Mouse (Mus musculus) layer of hippocampus, postnatal 36 days (tissue): Measurements from ENCODE around the gene A830018L16Rik. TPM values are rescaled to one million over a fixed set of nuclear protein-coding genes. Genes with fewer than 3 reads are reported as not detected.

Experiments used
- DNase-seq, 2 experiments: peaks; one replicate each; pipeline ENCODE4 v3.0.0; 2022
- total RNA-seq, 2 experiments: library from RNA; stranded (reverse); gene quantifications; 2 replicates each; pipeline ENCODE4 v1.2.3; 2021

A830018L16Rik gene
- total RNA-seq, 2 experiments from 2014 or later = 113 to 121 TPM

DNA sequence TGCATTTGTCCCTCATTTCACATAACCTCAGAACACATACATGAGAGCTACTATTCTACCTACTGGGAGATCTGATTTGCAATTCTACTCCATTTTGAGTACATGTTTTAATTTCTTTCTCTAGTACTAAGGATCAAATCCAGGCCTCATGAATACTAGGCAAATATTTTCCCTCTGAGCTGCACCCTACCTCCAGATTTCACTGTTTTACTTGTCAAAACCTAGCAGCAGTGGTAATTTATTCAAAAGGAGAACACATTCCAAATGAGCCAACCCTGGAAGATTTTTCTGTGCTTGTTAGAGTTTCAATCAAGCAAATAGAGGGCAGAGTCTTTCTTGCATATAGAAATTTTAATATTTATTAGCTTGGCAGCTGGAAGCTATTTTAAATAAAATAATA, 238.9 kb downstream of the A830018L16Rik start:
- DNase-seq = no peak

DNA sequence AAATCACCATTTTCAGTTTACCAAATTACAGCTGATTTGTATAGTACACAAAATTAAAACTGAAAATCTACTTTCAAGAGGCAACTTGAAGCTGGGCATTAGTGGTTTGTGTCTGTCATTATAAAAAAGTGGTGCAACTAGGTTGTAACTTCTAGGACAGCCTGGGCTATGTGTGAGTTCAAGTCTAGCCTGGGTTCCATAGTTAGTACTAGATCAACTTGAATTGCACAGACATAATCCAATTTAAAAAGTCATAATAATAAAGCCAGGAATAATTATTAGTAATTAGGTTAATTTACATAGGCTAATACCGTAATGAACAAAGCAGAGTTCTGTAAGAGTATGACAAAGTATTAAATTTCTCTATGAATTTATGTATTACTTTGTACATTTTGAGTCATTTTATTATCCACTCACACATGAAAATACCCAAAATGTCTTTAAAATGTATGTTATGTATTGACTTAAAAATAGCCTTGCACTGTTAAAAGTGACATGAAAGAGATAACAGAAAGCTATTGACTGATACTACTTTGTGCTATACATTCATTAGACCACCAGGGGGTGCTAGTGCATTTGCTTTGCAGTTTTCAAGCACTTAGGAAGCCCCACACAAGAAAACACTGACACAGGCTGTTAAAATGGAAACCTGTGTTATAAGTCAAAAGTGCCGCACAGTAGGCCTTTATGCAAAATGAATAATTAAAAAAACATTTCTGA, 243.6 kb downstream of the A830018L16Rik start:
- no peak for DNase-seq

DNA sequence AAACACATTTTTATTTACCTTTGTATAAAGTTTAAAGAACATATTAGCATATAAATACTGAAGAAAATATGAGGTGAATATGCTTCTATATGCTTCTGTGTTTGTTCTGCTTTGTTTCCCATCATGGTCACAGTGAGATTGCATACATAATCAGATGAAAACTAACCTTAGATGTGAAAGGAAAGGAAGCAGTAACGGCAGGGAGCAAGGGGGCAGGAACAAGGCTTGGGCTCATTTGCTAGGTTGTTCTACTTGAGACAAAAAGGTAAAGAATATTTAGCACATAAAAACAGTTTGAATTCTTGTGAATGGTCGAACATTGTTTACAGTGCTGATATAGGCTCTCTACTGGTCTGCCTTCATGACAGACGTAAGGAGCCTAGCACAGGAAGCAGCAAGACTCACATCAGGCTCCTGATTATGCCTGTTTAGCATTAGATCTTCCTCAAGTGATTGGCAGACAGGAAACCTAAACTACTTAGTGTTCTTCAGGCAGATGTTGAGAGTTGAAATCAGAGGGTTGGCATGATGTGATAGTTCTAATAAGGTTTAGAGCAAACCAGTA, 244.2 kb downstream of the A830018L16Rik start:
- no peak for DNase-seq

DNA sequence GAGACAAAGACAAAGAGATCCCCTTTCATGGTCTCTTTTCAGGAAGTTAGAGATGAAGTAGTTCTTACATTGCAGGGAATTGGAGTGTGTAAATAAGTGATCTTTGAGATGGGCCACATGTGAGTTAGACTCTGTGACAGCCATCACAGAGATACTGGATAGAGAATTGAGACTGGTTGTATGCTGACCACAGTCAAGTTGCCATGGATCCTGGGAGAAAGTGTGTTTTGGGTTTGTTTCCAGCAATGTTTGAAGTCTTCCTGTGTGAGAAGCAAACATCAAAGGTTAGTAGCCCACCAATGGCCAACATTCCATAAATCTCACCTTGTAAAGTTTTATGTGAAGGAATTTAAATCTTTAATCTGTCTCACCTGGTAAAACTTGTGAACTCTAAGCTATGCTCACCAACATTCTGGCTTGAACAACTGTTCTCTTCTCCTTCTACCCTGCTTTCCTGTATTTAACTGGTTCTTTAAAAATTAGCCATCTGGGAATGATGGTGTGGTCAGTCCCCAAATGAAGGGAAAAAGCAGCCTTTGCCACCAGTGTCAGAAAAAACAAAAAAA, 330.9 kb downstream of the A830018L16Rik start:
- no peak for DNase-seq

DNA sequence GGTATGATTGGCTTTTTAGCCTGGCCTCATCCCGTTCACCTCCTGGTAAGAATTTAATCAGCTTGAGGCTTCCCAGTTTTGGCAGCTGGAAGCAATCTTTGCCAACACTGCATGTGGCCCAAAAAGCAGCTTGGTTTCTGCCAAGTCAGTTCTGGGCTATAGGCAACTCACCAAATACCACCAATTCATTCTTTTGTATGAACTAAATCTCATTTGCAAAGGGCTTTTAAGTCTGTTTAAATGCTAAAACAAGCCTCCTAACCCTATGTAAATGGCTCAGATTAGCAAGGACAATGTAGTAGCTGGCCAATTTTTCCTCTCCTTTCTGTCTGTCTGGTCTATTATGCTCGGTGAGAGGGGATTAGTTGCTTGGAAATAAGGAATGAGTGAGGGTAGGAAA, 334.5 kb downstream of the A830018L16Rik start:
- no peak for DNase-seq

DNA sequence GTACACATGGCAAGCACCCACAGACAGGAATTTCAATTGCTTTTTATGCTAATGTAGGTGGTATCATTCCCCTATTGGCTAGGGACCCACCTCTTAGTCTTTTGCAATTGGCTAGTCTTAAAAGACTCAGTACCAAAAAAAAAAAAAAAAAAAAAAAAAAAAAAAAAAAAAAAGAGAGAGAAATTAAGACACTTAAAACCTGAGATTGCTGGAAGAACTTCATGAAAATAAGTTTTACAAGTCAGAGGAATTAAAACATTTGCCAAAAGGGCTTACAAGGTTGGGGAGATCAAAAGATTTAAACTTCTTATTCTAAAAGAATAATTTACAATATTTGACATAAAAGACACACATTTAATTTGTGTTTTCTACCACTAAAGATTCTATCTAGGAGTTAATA, 336.2 kb downstream of the A830018L16Rik start:
- no peak for DNase-seq

DNA sequence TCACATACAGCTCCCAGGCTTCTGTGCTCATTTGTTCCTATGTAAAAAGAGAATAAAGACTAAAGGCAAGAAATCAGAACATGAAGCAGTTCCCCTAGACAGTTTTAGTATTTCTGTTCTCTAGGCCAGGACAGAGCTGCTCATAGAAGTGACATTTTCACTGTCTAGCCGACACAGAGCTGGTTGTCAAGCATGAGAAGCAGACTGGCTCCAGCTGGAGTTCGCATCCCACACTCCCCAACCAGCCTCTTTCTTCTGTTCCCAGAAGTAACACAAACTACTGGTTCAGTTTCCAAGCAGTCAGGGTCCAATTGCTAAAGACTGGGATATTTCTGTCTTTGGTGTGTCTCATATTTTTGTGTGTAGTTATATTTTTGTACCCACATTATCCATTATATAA, 336.7 kb downstream of the A830018L16Rik start:
- peak in 1 of 2 experiments; percentile 3 for DNase-seq

DNA sequence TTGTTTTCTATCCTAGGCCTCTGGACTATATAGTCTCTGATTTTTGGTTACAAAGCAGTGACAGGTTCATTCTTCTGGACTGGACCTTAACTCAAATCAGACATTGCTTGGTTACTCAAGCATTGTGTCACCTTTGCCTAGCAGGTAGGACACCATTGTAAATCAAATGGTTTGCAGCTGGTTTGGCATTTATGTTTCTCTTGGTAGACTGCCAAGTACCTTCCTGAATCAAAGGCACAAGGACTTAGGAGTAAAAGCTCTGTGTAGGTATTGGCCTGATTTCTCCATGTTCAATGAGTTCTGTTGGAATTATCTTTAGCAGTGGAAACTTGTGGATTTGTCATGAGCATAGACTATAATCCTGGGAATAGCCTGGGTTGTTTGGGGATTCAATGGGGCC, 338.1 kb downstream of the A830018L16Rik start:
- no peak for DNase-seq

DNA sequence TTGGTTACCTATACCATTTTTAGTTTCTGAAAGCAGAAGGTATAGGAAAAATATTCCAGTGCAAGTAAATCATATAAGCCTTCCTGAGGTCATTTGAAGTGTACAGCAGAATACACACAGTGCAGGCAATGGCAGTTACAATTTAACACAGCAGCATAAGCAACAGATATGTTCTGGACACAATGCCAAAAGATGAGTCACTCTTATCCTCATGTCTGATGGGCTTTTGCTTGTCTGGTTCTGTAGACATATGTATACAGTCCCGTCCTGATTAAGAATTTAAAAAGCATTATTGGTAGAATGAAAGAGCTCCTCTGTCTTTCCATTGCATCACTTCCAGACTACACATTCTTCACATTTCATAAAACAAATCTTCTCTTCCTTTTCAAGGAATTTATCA, 374.4 kb downstream of the A830018L16Rik start:
- no peak for DNase-seq

DNA sequence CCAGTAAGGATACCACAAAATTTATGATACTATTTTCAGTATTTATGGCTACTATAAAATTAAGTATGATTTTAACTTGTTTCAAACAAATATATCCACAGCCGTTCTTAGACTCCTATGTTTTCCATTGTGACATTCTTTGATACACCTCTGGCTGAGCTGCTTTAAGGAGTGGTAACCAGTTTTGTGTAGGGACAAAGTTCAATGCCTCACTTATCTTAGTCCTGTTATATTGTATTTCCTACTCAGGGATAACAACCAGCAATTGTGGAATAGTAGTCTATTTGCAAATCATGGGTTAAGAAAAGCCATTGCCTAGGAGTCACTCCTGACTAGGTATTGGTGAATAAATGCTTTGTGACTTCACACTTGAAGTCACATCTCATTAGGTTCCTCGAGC, 378.9 kb downstream of the A830018L16Rik start:
- no peak for DNase-seq

DNA sequence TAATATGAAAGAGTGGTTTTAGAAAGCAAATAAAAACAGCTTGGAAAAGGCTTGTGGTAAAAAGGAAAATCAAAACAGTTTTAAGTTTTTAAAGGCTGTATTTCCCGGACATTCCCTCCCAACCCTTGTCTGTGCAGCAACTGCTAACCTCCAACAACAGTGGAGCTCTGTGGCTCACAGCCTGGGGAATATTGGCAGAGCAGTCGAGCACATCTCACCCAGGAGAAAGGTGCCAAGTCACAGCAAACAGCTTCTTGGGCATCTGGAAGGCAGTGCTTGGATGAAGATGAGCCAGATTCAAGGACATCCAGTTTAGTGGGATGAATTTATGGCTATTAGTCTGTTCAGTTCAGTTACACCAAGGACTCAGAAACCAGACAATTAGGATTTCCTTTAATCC, 381.8 kb downstream of the A830018L16Rik start:
- peak in 1 of 2 experiments; percentile 7 for DNase-seq

DNA sequence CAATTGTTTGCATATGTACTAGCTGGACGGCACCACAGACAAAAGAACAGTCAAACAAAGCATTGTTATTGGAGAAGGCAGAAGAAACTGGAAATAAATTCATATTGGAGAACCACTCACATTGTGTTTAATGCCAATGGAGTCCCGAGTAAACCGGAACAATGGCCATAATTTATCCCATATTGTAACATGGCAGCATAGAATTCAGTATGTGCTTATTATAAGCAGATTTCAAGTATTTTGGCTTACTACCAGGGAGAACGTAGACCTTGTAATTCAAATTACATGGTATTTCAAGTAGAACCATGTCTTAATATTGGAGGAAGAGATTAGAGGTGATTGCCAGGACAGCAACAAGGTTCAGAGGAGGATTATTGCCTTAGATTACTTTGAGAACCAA, 458.9 kb downstream of the A830018L16Rik start:
- DNase-seq = no peak

DNA sequence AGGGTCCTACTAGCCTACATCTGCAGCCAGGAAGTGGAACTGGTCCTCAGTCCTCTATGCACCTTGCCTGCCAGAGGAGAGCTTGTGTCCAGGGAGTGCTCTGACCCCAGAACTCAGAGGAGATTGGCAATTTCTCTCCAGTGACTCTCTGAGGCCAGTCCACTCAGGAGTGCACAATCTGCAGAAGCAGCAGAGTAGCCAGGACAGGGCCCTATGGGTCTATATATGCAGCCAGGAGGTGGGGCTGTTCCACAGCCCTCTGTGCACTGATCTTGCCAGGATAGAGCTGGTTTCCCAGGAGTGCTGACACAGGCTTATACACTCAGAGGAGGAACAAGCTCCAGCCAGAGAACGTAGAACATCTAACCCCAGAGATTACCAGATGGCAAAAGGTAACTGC, 459.7 kb downstream of the A830018L16Rik start:
- DNase-seq = no peak

DNA sequence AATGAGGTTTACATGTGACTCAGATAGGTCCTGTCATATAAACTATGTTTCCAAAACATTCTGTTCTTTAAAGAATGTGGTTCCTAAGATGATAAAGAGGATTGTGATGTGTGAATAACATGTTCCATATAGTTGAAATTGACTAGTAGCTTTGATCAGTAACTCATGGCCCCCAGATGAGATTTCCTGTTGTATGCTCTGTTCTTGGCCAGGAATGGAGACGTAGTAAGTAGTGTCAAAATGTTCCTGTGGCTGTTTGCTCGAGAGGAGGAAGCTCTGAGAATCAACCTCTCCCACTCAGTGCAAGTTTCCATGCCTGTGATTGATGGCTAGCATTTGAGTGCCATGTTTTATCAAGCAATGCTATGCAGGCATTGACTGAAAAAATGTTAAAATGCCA, 467.8 kb downstream of the A830018L16Rik start:
- no peak for DNase-seq

DNA sequence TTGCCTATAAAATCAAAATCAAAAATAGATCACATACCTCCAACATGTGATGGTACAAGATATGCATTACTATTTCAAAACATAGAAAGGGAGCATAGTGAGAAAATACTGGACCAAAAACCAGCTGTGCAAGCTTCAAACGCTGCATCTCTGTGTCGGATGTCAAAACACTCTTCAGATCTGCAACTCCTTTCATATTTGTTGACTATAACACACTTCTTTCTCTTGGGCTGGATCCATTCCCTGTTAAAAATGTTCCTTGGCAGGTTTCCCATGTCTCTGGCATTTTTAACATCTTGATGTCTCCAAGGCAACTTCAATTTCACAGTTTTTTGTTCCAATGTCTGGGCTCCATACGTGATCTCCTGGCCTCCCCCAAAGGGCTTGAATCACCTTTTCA, 481.8 kb downstream of the A830018L16Rik start:
- no peak for DNase-seq

DNA sequence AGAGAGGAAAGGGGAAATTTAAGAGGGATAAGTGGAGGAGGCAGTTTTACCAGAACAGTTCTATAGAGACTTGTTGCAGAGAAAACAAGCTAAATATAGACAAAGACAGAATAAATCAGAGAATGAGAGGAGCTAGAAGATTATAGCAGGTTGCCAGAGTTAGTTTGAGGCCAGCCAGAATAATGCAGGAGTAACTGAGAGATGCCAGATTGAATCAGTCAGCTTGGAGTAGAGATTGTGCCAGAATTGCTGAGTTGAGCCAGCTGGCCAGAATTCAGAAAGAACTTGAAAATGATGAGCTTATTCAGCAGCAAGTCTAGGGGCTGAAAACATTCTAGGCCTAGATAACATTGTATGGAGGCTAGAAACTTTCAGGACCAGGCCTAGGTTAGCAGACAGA, 502.0 kb downstream of the A830018L16Rik start:
- no peak for DNase-seq

DNA sequence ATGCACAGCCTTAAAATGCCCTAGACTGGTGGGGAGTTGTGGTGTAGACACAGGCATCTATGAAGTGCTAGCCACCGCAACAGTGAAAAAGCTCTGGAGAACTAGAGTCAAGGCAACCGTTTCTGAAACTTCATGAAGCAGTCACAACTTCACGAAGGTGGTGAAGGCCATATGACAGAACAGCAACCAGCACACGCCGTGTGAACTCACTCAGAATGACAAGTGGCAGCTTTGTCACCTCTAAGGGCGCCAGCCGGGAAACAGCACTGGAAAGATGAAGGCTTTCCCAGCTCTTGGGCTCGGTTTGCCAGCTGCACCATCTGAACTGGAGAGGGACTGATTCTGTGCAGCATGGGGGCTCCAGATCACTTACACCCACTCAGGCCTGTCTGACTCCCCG, 523.1 kb downstream of the A830018L16Rik start:
- DNase-seq = no peak

DNA sequence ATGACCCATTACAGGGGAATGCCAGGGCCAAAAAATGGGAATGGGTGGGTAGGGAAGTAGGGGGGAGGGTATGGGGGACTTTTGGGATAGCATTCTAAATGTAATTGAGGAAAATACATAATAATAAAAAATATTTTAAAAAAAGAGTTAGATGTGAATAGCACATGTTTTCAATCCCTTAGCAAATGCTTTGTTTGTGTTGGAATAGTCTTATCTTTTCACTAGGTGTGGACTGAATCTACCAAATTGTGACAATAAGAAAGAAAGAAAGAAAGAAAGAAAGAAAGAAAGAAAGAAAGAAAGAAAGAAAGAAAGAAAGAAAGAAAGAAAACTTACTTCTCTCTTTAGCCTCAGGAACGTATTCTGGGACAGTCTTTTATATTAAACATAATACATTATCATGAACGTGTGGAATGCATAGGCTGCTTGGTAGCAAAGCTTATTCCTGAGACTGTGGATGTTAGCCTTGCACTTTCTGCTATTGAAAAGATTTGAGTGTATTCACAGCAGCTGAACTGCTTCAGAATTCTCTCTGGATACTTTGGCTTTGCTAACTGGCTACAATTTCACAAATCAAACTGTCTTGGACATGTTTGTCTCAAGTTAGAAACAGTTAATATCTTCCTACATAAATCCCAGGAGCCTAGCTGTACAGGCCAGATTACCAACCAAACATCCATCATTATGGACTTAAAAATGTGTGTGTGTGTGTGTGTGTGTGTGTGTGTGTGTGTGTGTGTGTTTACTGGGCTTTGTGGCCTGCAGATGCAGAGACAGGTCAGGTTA, 545.7 kb downstream of the A830018L16Rik start:
- no peak for DNase-seq

DNA sequence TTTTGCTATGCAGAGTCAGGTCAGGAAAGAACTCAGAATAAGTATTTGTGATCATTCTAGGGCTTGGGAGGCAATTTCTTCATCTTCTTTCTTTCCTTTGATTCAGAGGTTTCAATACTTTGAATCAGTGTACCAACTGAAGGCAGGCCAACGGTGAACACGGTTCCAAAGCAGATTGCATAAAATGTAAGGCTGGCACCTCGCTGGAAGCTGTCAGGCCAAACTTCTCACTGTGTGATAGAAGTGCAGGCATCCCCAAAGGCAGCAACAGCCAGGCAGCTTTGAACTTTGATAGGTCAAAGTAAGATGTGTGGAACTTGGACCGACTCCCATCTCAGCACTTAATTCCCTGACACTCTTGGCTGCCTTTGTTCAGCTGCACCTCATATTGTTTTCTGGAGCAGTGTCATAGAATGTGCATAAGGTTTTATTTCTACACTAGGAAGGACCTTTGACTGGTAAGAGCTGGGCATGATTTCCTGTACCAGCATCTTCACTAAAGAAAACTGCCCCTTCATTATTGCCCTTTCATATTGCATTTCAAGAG, 568.8 kb downstream of the A830018L16Rik start:
- DNase-seq = no peak

DNA sequence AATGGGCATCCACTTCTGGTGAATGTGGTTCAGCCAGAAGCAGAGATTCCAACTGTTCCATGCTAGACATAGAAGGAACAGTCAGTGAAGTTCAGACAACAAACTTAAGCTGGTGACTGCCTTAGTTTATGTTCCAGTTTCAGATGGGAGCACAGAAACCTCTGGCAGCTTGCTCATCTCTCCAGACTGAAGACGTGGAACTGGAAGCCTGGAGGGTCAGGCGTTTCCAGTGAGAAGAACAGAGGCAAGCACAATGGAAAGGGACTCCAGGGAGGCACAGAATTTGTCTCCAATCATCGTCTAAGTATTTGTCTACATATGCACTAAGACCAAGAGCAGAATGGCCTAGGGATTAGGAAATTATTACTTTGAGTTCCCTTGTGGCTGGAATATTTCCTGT, 576.1 kb downstream of the A830018L16Rik start:
- no peak for DNase-seq

DNA sequence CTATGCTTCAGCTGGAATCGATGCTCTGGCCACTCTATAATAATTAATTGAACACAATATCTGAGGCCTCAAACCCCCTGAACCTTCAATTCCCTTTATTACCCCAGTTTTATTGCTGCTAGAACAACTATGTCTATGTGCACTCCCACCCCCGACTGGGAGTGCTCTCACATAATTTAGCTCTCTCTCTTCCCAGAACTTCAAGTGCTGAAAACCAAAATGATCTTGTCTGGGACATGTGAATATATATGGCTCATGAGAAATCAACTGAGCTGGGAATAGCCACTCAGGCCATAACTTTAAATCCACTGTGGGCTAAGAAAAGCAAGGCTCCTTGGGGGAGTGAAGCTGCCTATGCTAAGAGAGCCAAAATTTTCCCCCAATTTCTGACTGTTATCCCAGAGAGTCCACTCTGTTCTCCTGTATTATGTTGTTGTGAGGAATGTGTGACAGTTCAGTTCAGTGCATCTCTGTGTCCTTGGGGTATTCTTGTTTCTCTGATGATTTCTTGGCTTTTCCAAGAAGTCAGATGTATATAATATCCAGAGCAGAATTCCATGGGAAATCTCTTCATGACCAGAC, 582.5 kb downstream of the A830018L16Rik start:
- DNase-seq = no peak

DNA sequence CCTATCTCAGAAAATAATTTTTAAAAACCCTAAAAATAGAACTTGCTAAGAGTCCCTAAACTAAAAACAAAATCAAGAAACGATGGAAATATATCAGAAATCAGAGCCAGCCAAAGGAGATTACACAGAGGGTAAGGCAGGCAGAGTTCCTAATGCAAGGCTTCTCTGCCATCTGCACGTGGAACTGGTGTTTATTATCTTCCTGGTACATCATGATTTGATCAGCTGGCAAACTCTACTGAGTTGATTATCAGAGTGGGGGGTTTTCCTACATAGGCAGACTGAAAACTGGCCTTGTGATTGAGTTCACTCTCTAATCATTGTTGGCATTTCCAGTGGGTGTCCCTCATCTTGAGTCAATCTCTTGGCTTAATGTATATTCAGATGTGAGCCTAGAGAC, 583.7 kb downstream of the A830018L16Rik start:
- DNase-seq = peak in 1 of 2 experiments; percentile 12

DNA sequence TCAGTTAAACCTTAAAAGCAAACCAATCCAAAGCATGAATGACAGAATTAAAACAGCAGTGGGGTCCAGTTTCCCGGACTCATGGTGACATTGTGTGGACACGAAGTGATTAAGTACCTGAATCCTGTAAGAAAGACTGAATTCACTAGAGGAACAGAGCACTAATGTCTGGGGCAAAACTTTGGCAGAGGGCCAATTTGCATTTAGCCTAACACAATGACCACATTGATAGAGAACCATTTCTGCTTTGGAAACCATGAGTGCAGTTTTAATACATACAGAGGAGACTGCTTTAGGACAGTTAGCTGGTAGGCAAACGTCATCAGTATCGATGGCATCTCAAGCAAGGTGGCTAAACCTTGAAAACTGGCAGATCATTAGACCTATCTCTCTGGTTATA, 586.7 kb downstream of the A830018L16Rik start:
- DNase-seq = no peak
